Mouse (Mus musculus): Measurements from ENCODE around the gene Col6a1. TPM values are rescaled to one million over a fixed set of nuclear protein-coding genes. Genes with fewer than 3 reads are reported as not detected.

Col6a1 gene
- total RNA-seq, 1 experiment from 2014 or later: not detected

DNA sequence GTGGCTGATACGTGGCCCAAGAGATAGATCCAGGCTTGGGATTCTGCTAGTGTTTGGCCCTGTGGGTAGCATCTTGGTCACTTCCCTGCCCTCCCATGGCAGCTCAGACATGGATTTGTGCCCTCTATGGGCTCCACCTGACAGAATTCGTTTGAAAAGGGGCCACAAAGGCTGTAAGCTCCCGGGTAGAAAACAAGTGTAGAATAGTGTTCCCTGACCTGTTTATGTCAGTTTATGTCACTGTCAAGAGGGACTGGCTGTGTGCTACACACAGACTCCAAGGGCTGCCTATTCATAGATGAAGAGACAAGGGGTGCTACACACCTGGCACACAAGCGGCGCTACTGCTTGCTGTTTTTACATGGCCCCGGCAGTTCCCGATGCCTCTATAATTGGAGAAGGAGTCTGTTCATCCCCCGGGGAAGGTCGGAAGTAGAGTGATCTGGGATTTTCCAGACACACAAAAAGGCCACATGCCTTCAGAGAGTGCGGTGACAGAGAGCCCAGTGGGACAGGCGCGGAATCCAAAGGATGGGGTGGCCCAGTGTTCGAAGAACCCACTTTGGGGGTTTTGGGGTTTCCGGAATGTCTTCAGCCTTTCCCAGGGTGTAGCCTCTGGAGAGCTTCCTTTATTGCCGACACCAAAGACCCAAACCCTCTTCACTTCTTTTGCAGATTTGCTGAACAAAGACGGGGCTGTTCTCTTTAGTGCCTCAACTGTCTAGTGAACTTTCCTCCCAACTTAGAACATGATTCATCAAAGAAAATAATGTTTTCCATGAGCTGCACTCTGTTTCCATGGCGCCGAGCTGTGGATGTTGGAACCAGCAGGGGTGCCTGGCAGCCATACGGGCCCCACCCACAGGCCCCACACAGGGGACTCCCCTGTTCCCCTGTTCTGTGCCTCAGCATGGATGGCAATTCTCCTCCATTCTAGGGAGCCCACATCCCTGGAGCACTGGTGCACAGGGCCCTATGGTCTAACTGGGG is 4.0 kb upstream of the Col6a1 start:
- ATAC-seq (replicated peaks in 1 of 2; ENCODE audit: insufficient read depth in 1 of 2, low FRiP score in 2 of 2, low TSS enrichment in 1 of 2, low read depth in 1 of 2, poor library complexity in 2 of 2, severe bottlenecking in 2 of 2): no peak

DNA sequence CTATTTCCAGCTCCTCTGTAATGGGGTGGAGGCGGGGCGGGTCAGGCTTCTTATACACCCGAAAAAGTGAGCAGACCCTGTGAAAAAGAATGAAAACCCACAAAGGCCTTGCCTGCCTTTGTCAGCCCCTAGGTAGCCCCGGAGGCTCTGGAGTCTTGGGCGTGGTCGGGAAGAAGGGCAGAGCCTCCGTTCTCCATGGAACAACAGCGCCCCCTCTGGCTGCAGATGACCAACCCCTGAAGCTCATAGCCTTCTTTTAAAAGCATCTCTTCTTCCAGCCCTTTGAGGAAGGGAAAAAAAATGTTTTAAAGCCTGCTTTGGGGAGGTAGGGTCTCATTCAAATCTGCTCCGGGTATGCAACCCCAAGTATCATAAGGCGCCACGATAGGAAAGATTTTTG is 2.4 kb upstream of the Col6a1 start:
- ATAC-seq (replicated peaks in 1 of 2; ENCODE audit: insufficient read depth in 1 of 2, low FRiP score in 2 of 2, low TSS enrichment in 1 of 2, low read depth in 1 of 2, poor library complexity in 2 of 2, severe bottlenecking in 2 of 2): no peak

DNA sequence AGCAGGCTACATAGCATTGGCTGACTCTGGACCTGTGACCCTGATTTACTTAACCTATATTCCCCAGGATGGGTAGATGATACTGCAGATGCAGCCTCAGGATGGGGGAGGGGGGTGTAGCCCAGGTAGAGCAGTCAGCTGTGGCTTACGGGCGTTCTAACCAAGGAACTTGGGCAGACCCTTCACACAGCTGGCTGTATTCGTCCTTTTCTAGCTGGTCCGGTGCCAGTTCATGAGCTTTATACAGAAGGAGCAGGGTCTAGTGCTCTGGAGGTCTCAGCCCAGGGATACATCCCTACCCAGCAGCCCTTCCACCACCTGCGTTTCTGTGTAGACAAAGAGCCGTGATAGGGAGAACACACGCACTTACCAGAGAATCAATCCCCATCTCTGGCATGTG is 1.3 kb upstream of the Col6a1 start:
- no peak for ATAC-seq (replicated peaks in 1 of 2; ENCODE audit: insufficient read depth in 1 of 2, low FRiP score in 2 of 2, low TSS enrichment in 1 of 2, low read depth in 1 of 2, poor library complexity in 2 of 2, severe bottlenecking in 2 of 2)

DNA sequence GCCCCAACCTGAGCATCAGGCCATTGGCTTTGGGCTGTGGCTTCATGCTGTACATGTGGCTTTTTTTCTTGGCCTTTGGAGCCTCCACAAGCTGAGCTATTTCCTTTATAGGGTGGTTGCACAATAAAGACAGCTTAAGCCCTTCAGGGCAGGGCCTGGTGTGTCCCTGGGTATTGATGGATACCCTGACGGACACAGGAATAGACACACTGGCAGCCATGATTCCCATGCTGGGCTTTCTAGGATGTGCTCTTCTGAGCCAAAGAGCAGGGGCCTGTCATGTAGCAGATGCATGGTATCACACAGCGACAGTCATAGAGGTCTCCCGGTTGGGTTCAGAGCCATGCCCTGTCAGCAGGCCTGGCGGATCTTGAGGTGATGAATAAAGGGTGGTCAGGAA is 898 bp upstream of the Col6a1 start:
- no peak for ATAC-seq (replicated peaks in 1 of 2; ENCODE audit: insufficient read depth in 1 of 2, low FRiP score in 2 of 2, low TSS enrichment in 1 of 2, low read depth in 1 of 2, poor library complexity in 2 of 2, severe bottlenecking in 2 of 2)

DNA sequence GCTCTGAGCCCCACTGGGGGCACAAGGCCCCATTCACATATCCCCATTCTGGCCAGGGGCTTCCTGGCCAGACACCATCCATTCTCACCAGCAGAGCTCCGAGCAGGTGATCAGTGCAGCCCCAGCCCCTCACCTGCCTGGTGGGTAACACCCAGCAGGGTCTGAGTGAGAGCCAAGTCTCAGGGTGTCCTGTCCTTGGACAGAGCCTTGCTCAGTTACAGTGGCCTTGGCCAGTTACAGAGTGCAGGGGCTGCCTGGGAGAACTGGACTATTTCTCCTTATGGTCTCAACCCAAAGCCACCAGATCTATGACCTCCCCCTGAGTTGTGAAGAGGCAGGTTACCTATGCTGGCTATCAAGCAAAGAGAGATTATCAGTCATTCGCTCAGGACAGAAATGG is 871 bp downstream of the Col6a1 start:
- no peak for ATAC-seq (replicated peaks in 1 of 2; ENCODE audit: insufficient read depth in 1 of 2, low FRiP score in 2 of 2, low TSS enrichment in 1 of 2, low read depth in 1 of 2, poor library complexity in 2 of 2, severe bottlenecking in 2 of 2)

DNA sequence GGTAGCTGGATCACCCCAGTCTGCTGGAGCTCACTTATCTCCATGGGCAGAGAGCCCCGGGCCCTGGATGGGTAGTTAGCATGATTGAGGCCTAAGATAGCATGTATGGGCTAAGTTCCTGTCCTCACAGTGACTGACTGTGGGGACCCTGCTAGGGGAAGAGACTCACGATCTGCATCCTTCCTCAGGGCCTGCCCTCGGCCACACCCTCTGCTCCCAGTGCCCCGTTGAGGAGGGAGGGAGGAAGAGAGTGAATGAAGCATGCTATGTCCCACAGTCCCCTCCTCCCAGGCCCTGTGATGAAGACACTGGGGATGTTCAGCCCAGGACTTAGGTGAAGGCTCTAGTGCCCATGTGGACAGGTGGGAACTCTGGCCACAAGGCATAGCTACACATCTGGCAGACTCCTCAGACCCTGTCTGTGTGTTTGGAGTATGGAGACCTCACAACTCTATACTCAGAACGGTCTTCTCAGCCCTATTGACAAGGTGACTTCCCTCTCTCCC is 1.7 kb downstream of the Col6a1 start:
- no peak for ATAC-seq (replicated peaks in 1 of 2; ENCODE audit: insufficient read depth in 1 of 2, low FRiP score in 2 of 2, low TSS enrichment in 1 of 2, low read depth in 1 of 2, poor library complexity in 2 of 2, severe bottlenecking in 2 of 2)

DNA sequence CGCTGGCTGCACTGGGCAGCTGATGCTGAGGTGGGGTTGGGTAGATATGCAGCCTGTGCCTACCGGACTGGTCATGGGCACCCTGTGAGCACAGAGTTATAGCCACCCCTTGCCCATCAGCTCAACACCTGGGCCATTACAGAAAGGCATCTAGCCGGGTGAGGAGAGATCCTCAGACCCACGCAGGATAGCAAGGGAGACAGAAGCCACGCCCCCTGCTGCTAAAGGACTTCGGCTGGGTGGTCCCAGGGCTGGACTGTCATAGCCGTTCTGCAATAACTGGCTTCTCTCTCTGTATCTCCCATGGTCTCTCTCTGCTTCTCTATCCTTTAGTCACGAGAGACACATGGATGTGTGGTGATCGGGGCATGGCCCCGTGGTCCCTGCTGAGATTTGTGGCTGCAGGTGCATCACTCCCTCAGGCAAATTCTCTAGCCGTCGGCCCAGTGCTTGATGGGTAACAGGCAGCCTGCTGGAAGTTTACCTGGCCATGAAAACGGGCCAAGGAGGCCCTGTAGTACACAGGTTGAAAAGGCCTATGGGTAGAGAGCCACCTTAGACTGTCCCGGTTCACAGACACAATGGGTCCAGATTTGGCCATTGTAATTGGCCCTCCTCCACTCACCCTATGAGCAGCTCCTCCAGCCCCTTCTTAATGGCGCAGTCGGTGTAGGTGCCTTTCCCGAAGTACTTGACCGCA is 3.1 kb downstream of the Col6a1 start:
- ATAC-seq (replicated peaks in 1 of 2; ENCODE audit: insufficient read depth in 1 of 2, low FRiP score in 2 of 2, low TSS enrichment in 1 of 2, low read depth in 1 of 2, poor library complexity in 2 of 2, severe bottlenecking in 2 of 2): no peak

DNA sequence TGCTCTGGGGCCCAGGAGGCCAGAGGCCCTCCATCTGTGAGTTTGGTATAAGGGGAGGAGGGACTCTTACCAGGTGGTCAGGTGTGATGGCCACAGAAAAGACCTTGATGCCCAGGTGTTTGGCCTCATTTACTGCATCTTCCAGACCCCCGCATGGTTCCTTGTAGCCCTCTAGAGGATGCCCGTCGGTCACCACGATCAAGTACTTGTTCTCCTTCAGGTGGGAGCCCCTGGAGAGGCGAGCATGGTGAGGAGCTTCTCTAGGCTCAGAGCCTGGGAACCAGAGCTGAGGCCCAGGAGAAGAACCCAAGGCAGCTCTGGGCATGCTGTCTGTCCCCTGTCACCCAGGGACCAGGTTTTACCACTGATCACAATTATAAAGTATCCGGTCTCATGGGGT is 4.2 kb downstream of the Col6a1 start:
- ATAC-seq (replicated peaks in 1 of 2; ENCODE audit: insufficient read depth in 1 of 2, low FRiP score in 2 of 2, low TSS enrichment in 1 of 2, low read depth in 1 of 2, poor library complexity in 2 of 2, severe bottlenecking in 2 of 2): no peak

DNA sequence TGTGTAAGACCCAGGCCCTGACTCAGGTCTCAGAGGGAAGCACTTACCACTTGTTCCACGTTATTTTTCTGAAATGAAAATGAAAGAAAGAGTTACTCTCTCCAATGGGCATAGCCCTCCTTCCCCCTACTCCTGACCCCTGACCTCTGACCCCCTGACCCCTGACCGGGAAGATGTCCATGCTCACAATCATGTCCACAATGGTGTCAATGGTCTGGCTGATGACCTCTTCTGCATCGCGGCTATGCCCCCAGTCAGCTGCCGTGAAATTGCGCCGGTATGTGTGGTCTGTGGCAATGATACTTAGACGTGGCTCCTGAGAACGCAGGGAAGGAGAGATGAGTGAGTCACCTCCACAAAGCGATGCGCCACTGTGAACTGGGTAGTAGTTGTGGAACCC is 4.8 kb downstream of the Col6a1 start:
- no peak for ATAC-seq (replicated peaks in 1 of 2; ENCODE audit: insufficient read depth in 1 of 2, low FRiP score in 2 of 2, low TSS enrichment in 1 of 2, low read depth in 1 of 2, poor library complexity in 2 of 2, severe bottlenecking in 2 of 2)

DNA sequence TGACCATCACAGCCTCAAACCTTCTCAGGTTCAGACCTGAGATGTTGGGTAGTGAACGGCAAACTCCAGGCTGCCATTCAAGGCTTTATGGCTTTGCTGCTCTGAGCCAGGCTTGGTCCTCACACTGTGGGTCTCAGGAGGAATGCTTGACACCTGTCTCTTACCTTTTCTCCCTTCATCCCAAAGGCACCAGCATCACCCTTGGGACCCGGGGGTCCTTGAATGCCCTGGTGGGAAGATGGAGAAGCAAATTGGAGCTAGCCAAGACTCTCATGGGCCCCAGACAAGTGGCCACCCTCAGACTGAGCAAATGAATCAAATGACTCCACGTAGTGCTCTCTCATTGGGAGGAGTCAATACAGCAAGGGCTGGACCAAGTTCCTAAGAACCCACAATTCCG is 8.3 kb downstream of the Col6a1 start:
- ATAC-seq (replicated peaks in 1 of 2; ENCODE audit: insufficient read depth in 1 of 2, low FRiP score in 2 of 2, low TSS enrichment in 1 of 2, low read depth in 1 of 2, poor library complexity in 2 of 2, severe bottlenecking in 2 of 2): no peak

DNA sequence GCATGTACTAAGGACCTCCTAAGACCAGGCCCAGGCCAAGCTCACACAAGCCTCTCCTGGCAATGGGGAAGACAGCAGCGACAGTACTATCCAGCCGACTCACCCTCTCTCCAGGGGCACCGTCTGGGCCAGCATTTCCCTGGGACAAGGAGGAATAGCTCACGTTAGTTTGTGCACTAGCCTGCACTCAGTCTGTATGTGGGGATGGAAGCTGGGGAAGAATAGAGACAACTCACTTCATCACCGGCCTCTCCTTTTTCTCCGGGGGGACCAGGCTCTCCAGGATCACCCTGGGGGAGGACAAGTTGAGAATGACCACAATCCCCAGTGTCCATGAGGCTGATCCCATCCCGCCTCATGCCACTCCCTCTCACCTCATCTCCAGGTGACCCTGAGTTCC is 8.9 kb downstream of the Col6a1 start:
- ATAC-seq (replicated peaks in 1 of 2; ENCODE audit: insufficient read depth in 1 of 2, low FRiP score in 2 of 2, low TSS enrichment in 1 of 2, low read depth in 1 of 2, poor library complexity in 2 of 2, severe bottlenecking in 2 of 2): no peak

DNA sequence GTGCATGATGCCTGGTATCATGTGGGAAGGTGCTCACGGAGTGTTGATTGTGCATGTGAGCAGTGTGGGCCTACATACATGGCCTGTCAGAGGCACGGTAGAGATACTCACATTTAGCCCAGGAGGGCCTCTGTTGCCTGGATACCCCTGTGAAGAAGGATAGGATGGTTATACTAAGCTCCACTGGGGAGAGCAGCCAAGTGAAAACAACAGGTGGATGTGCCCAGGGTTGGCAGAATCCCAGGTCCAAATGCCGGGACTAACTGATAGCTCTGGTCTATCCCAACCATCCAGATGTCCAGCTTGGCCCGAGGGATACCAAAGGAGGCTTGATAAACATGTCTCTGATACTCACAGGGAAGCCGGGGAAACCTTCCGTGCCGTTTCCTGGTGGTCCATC is 11.7 kb downstream of the Col6a1 start:
- no peak for ATAC-seq (replicated peaks in 1 of 2; ENCODE audit: insufficient read depth in 1 of 2, low FRiP score in 2 of 2, low TSS enrichment in 1 of 2, low read depth in 1 of 2, poor library complexity in 2 of 2, severe bottlenecking in 2 of 2)

DNA sequence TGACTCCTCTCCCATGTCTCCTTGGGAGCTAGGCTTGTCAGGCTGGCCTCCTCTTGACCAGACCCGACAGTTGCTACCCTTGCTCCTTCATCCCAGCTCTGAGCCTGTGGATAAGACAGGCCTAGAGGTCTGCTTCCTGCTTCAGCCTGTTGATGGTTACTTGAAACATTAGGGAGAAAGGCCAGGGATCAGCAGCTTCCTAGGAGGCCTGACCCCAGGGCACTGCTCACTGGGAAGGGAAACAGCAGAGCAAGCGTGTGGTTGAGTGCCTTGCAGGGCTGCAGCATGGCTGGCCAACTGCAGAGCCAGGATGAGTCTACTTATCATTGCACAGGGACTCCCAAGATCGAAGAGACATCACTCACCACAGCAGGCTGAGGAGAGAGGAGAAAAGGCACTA is 13.5 kb downstream of the Col6a1 start:
- no peak for ATAC-seq (replicated peaks in 1 of 2; ENCODE audit: insufficient read depth in 1 of 2, low FRiP score in 2 of 2, low TSS enrichment in 1 of 2, low read depth in 1 of 2, poor library complexity in 2 of 2, severe bottlenecking in 2 of 2)

DNA sequence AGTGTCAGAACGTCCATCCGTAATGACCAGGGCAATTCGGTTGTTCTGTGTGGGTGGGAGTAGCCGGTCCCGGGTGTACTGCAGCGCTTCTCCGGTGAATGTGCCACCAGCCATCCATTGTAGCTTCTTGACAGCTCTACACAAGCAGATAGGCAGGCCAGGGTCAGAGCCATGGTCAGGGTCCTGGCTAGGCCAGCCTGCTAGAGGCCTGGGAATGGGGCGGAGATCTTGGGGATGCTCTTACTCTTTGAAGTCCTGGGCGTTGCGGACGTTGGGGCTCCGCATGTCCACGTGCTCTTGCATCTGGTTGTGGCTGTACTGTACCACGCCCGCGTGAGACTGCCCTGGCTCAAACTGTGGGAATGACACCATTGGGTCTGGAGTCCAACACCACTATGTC is 14.6 kb downstream of the Col6a1 start:
- ATAC-seq (replicated peaks in 1 of 2; ENCODE audit: insufficient read depth in 1 of 2, low FRiP score in 2 of 2, low TSS enrichment in 1 of 2, low read depth in 1 of 2, poor library complexity in 2 of 2, severe bottlenecking in 2 of 2): no peak

DNA sequence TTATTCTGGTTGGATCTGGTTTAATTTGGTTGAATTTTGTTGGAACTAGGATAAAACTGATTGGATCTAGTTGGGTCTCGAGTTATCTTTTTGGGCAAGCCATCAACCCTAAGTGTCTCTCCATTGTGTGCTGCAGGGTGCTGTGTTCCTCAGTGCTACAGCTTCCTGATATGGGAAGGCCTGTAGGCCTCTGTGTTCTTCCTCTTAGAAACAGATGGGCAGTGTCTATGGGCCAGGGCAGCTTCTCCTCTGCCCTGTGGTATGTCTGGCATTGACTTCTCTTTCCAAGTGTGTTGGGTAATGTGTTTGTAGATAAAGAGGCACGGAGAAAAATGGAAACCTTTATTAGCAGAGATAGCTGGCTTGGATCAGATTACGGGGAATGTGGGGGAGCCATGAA is 17.5 kb downstream of the Col6a1 start:
- ATAC-seq (replicated peaks in 1 of 2; ENCODE audit: insufficient read depth in 1 of 2, low FRiP score in 2 of 2, low TSS enrichment in 1 of 2, low read depth in 1 of 2, poor library complexity in 2 of 2, severe bottlenecking in 2 of 2): no peak

DNA sequence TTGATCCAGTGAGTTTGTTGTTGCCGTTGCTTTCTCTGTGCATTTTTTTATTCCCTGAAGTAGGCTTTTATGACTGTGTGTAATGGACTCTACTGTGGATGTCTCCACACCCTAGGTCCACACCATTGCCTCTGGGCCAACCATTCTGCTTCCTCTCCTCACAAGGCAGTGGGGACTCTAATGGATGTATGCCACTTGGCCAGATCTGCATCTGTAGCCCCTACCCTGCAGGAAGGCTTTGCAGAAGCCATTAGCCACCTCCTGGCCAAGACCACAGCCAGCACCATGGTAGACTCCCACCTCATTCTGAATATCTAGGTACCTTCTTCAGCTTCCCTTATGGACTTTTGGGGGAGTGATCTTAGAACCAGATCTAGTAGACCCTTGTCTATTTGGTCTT is 18.4 kb downstream of the Col6a1 start:
- no peak for ATAC-seq (replicated peaks in 1 of 2; ENCODE audit: insufficient read depth in 1 of 2, low FRiP score in 2 of 2, low TSS enrichment in 1 of 2, low read depth in 1 of 2, poor library complexity in 2 of 2, severe bottlenecking in 2 of 2)

DNA sequence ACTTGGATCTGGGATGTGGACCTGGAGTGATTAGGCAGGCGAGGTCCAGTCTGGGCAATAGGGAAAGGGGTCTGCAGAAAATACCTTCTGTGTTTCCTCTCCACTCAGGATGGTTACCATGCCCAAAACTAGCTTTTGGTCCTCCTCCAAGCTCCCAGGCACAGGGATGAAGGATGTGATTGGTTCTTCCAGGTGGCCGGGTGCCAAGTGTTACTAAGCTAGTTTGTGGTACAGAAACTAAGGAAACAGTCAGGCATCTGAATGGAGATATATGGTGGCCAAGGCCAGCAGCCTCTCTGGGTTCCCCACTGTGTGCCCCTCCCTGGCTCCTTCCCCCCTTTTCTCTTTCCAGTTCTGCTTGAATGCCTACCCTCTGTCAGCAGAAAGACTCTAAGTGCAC is 19.0 kb downstream of the Col6a1 start:
- ATAC-seq (replicated peaks in 1 of 2; ENCODE audit: insufficient read depth in 1 of 2, low FRiP score in 2 of 2, low TSS enrichment in 1 of 2, low read depth in 1 of 2, poor library complexity in 2 of 2, severe bottlenecking in 2 of 2): no peak

DNA sequence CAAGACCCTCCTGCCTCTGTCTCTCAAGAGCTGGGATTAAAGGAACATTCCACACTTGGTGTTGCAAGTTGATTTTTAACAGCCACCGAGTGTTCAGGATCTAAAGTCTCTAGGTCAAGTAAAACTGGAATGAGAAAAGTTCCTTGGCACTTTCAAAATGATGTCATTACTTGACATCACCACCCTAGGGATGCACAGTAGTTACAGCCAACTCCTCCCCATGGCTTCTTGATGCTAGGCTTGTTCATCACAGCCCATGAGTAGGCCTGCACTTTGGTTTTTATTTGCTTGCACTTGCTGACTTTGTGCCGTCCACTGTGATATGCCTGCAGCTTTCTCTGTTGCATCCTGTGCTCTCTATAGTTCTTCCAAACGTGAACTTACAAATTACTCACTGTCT is 21.6 kb downstream of the Col6a1 start:
- ATAC-seq (replicated peaks in 1 of 2; ENCODE audit: insufficient read depth in 1 of 2, low FRiP score in 2 of 2, low TSS enrichment in 1 of 2, low read depth in 1 of 2, poor library complexity in 2 of 2, severe bottlenecking in 2 of 2): no peak
